Mouse (Mus musculus): ENCODE data around the gene 4933430I17Rik. TPM values are rescaled to one million over a fixed set of nuclear protein-coding genes. Genes with fewer than 3 reads are reported as not detected.
"Not testable (repeated sequence)": the region's sequence is repeated elsewhere in the genome, so short reads cannot be mapped to it uniquely, and the experiment has no call there.

Gene 4933430I17Rik
- total RNA-seq (2014; rRNA removed) (1.0 TPM in 1 of 2 replicates, not detected in the other), polyA plus RNA-seq (2015; fragmentation: Nextera tagmentation; extraction: Ambion mirVana) (0.74 and 0.83 TPM in 2 replicates)

- Histone ChIP-seq H3K27ac (peak within 1 kb of the TSS; percentile 98), H3K9ac (replicated peaks; ENCODE audit: low read length) (peak within 1 kb of the TSS; percentile 85), H3K4me3 (ENCODE audit: low read length) (peak within 1 kb of the TSS; percentile 82), H3K9me3 (ENCODE audit: low read length) (no peaks in the 10 kb centered on the region), H3K27me3 (ENCODE audit: insufficient read depth, low read length) (no peaks in the 10 kb centered on the region), H3K36me3 (ENCODE audit: insufficient read depth, low read length) (no peaks in the 10 kb centered on the region), H3K4me2 (ENCODE audit: low read depth, low read length) (peak within 1 kb of the TSS; percentile 92), H3K4me1 (ENCODE audit: insufficient read depth, low read length) (0 out of 2 replicates have a peak, but pooled peaks cover 7% of the 10 kb centered on the region)
- under 1% methylated on average over 59 of the region's 59 CpGs for WGBS
- DNase-seq (ENCODE audit: low spot score) (peak; percentile 99), ATAC-seq (peak; percentile 98)
- TF ChIP-seq CTCF (IDR thresholded peaks at IDR 0.05; ENCODE audit: low read depth) = no peak; the same call in 1 of the 2 replicates
Observed at GRCm38 (mm10) chr4:62524651-62525488, at the start of gene 4933430I17Rik, which contains the start of gene Pole3. TSS of gene 4933430I17Rik (plus strand) at chr4:62525369. TSS of gene Pole3 (minus strand) at chr4:62525068.

GRCm38 (mm10) chr4:62475793-62476192 is 49.4 kb upstream of the 4933430I17Rik start:
- WGBS = 91% methylated on average over 6 of the region's 6 CpGs
- no peaks in the 10 kb centered on the region for H3K27me3 ChIP-seq (ENCODE audit: insufficient read depth, low read length)
- no peak overlapping the region for H3K27ac ChIP-seq
- ATAC-seq = no peak
- H3K9me3 ChIP-seq (ENCODE audit: low read length) = no peaks in the 10 kb centered on the region
- no peak overlapping the region for H3K4me3 ChIP-seq (ENCODE audit: low read length)
- H3K9ac ChIP-seq (replicated peaks; ENCODE audit: low read length) = no peak overlapping the region
- H3K36me3 ChIP-seq (ENCODE audit: insufficient read depth, low read length) = no peaks in the 10 kb centered on the region
- H3K4me1 ChIP-seq (ENCODE audit: insufficient read depth, low read length) = no peaks in the 10 kb centered on the region
- H3K4me2 ChIP-seq (ENCODE audit: low read depth, low read length) = no peak overlapping the region
- DNase-seq (ENCODE audit: low spot score) = no peak
- no peak for TF ChIP-seq CTCF (IDR thresholded peaks at IDR 0.05; ENCODE audit: low read depth)

- H3K9me3 ChIP-seq (ENCODE audit: low read length) = no peaks in the 10 kb centered on the region
- no peak for DNase-seq (ENCODE audit: low spot score)
- no peak for TF ChIP-seq CTCF (IDR thresholded peaks at IDR 0.05; ENCODE audit: low read depth)
- no peaks in the 10 kb centered on the region for H3K4me1 ChIP-seq (ENCODE audit: insufficient read depth, low read length)
- no peaks in the 10 kb centered on the region for H3K27me3 ChIP-seq (ENCODE audit: insufficient read depth, low read length)
- H3K36me3 ChIP-seq (ENCODE audit: insufficient read depth, low read length) = no peaks in the 10 kb centered on the region
- no peak for ATAC-seq
- no peak overlapping the region for H3K4me3 ChIP-seq (ENCODE audit: low read length)
- no peak overlapping the region for H3K9ac ChIP-seq (replicated peaks; ENCODE audit: low read length)
- no peak overlapping the region for H3K27ac ChIP-seq
- 86% methylated on average over 6 of the region's 6 CpGs for WGBS
- H3K4me2 ChIP-seq (ENCODE audit: low read depth, low read length) = no peak overlapping the region
Observed at GRCm38 (mm10) chr4:62477542-62478244, 47.5 kb upstream of the 4933430I17Rik start.

- H3K4me1 ChIP-seq (ENCODE audit: insufficient read depth, low read length); H3K27ac ChIP-seq; H3K9me3 ChIP-seq (ENCODE audit: low read length); H3K27me3 ChIP-seq (ENCODE audit: insufficient read depth, low read length); H3K36me3 ChIP-seq (ENCODE audit: insufficient read depth, low read length); H3K9ac ChIP-seq (replicated peaks; ENCODE audit: low read length); DNase-seq (ENCODE audit: low spot score): not testable (repeated sequence)
- 16% methylated on average over 11 of the region's 11 CpGs for WGBS
- Histone ChIP-seq H3K4me3 (ENCODE audit: low read length) (peak overlapping the region; percentile 47), H3K4me2 (ENCODE audit: low read depth, low read length) (peak overlapping the region; percentile 87)
- peak; percentile 6; the same call in 1 of the 2 replicates for ATAC-seq
- TF ChIP-seq CTCF (IDR thresholded peaks at IDR 0.05; ENCODE audit: low read depth) = peak; percentile 65
Observed at GRCm38 (mm10) chr4:62479593-62479936, 45.6 kb upstream of the 4933430I17Rik start.

GRCm38 (mm10) chr4:62479937-62480708 is 45.0 kb upstream of the 4933430I17Rik start, which contains the start of gene Bspry:
TSS of gene Bspry (plus strand) at chr4:62480053.
- H3K27me3 ChIP-seq (ENCODE audit: insufficient read depth, low read length) = no peaks in the 10 kb centered on the region
- peak within 1 kb of the TSS; percentile 38; the same call in 1 of the 2 replicates for H3K9ac ChIP-seq (replicated peaks; ENCODE audit: low read length)
- ATAC-seq (peak; percentile 79), DNase-seq (ENCODE audit: low spot score) (peak; percentile 31)
- whole genome bisulfite sequencing = 4% methylated on average over 67 of the region's 71 CpGs
- no peaks in the 10 kb centered on the region for H3K36me3 ChIP-seq (ENCODE audit: insufficient read depth, low read length)
- H3K4me3 ChIP-seq (ENCODE audit: low read length) = peak within 1 kb of the TSS; percentile 47
- no peak for TF ChIP-seq CTCF (IDR thresholded peaks at IDR 0.05; ENCODE audit: low read depth)
- peak within 1 kb of the TSS; percentile 87 for H3K4me2 ChIP-seq (ENCODE audit: low read depth, low read length)
- no peaks in the 10 kb centered on the region for H3K4me1 ChIP-seq (ENCODE audit: insufficient read depth, low read length)
- H3K27ac ChIP-seq = no peak within 1 kb of the TSS
- no peaks in the 10 kb centered on the region for H3K9me3 ChIP-seq (ENCODE audit: low read length)

Measured in hindbrain, postnatal 0 days (tissue).